Mouse (Mus musculus) retina, embryonic 14.5 days (tissue): ENCODE data around the gene Adcy6.
A peak's percentile ranks its signal among the peaks of the same experiment; 100 is the strongest.
"Not testable (repeated sequence)": the region's sequence is repeated elsewhere in the genome, so short reads cannot be mapped to it uniquely, and the experiment has no call there.

ENCODE experiments used
- DNase-seq: peaks from one replicate; pipeline ENCODE4 v3.0.0-alpha.2; 2015; ENCODE audit warnings: low spot score

Adcy6 gene

GRCm38 (mm10) chr15:98601832-98602190 is 8.1 kb downstream of the Adcy6 start:
- no peak for DNase-seq

DNA sequence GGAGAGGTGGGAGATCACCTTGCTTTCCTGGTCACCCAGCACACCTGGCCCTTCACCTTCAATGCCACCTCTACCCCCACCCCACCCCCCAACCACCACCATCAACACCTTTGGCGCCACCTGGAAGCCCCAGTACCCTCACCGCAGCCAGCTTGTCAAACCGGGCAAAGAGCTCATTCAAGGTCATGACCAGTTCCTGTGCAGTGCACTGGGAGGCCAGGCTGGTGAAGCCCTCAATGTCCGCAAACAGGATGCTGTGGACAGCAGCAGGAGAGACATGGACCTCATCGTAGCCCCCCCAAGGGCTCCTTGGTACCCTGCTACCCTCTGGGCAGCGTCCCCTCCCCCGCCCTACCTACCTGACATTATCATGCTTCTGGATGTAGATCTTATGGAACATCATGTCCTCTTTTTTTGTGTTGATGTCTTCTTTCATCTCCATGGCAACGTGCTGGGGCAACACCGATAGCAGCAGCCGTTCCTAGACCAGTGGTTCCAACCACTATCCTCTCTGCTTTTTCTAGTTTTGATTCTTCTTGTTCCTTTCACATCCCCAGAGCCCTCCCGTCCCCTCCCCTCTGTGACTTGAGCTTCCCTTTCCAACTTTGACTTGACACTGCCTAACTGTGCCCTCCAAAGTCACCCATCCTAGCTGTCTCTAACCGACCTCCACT is 9.7 kb downstream of the Adcy6 start:
- no peak for DNase-seq

GRCm38 (mm10) chr15:98596609-98597008 is 13.3 kb downstream of the Adcy6 start:
- no peak for DNase-seq

- DNase-seq = no peak
Measured at GRCm38 (mm10) chr15:98595049-98595448, 14.8 kb downstream of the Adcy6 start.

DNA sequence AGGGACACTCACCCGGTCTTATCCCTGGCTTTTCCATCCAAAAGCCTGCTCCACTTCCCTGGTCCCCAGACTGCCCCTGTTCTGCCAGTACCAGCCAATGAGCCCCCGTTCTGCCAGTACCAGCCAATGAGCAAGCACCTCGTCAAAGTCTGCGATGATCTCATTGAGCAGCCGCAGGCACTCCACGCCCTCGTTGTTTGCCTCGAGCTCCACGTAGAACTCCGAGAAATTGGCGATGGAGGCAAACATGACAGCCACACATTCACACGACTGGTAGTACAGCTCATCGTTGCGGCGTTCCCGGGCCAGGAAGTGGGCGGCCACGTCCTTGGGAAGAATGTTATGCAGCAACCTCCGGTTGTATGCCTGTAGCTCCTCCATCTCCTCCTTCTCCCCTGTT is 15.7 kb downstream of the Adcy6 start:
- no peak for DNase-seq

- no peak for DNase-seq
Measured at GRCm38 (mm10) chr15:98591396-98591795, 18.5 kb downstream of the Adcy6 start.

DNA sequence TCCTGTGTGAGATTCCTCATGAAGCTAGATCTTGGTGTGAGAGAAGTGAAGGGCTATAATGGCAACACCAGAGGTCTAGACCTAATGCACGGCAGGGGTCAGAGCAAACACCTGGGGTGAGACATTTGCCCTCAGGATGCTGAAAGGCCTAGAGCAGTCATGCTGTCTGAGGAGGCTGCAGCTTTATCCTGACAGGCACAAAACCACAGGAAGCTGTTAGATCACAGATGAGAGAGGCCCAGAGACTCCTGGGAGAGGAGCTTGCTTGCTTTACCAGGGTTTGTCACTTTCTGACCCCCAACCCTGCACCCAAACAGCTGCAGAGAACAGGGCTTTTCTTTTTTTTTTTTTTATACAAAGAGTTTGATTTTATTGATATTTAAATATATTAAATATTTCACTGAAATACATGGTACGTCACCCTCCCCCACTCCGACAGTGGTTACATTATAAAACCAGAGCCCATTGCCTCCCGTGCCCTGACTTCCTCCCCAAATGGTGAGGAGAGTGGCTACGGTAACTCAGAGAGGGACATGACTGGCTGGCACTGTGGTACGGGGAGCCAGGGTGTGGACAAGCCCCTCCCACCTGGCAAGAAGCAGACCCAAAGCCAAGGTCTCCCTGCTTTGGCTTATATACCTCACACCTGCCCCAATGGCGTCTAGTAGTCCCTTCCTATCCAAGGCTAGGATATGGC is 20.1 kb downstream of the Adcy6 start:
- no peak for DNase-seq

GRCm38 (mm10) chr15:98587751-98588150 is 22.1 kb downstream of the Adcy6 start:
- DNase-seq = no peak

- not testable (repeated sequence) for DNase-seq
Measured at GRCm38 (mm10) chr15:98586141-98586540, 23.7 kb downstream of the Adcy6 start.

- no peak for DNase-seq
Measured at GRCm38 (mm10) chr15:98585421-98585820, 24.5 kb downstream of the Adcy6 start.

GRCm38 (mm10) chr15:98582996-98583395 is 26.9 kb downstream of the Adcy6 start:
- DNase-seq = no peak

- DNase-seq = no peak
Measured at GRCm38 (mm10) chr15:98582410-98582809, 27.5 kb downstream of the Adcy6 start.

- peak; percentile 92 for DNase-seq
Measured at GRCm38 (mm10) chr15:98579795-98580464, 29.9 kb downstream of the Adcy6 start.

- no peak for DNase-seq
Measured at GRCm38 (mm10) chr15:98579310-98579709, 30.6 kb downstream of the Adcy6 start.

- DNase-seq = no peak
Measured at GRCm38 (mm10) chr15:98573293-98573692, 36.6 kb downstream of the Adcy6 start.

GRCm38 (mm10) chr15:98570873-98571538 is 38.9 kb downstream of the Adcy6 start, which contains the start of the genes Ccnt1 and 4930415O20Rik:
Gene Ccnt1 (minus strand): TSS chr15:98570923.
Gene 4930415O20Rik (plus strand): TSS chr15:98571004.
- no peak for DNase-seq

- no peak for DNase-seq
Measured at GRCm38 (mm10) chr15:98569795-98570365, 40.0 kb downstream of the Adcy6 start.

- DNase-seq = no peak
Measured at GRCm38 (mm10) chr15:98569216-98569615, 40.7 kb downstream of the Adcy6 start.

DNA sequence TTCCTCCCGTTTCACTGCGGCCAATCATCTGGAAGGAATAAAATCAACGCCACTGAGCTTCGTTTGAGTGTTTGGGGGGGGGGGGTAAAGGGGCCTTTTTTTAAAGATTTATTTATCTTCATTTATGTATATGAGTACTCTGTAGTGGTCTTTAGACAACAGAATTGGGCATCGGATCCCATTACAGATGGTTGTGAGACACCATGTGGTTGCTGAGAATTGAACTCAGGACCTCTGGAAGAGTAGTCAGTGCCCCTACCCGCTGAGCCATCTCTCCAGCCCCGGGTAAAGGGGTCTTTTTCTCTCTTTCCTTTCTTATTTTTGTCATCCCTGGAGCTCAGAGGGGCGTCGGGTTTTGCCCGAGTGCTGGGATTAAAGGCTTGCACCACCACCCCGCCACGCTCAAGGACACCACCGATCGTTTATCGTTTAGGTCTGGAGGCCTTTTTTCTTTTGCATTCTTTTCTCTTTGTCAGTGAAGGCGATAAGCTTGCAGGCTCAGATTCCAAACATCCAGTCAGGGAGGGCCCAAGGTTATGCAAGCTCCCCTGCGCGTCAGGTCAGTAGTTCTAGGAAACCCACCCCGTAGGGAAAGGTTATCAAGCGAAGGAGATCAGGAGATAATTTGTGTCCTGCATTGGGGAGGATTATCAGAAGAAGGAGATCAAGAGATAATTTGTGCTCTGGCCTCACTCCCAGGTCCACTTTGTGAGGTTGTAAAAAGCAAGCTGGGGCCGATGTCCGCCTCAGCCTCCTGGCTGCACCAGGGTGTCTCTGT is 41.4 kb downstream of the Adcy6 start:
- peak; percentile 38 for DNase-seq

- peak; percentile 100 for DNase-seq
Measured at GRCm38 (mm10) chr15:98567278-98568134, 42.4 kb downstream of the Adcy6 start.

- DNase-seq = no peak
Measured at GRCm38 (mm10) chr15:98566973-98567277, 43.0 kb downstream of the Adcy6 start.
